Mouse (Mus musculus): ENCODE measurements around the gene Pde11a.

GRCm38 (mm10) chr2:76132983-76133382 is 205.6 kb downstream of the Pde11a start:
- TF ChIP-seq CTCF (IDR thresholded peaks at IDR 0.05; ENCODE audit: low read depth, low read length) = no peak
- no peak for TF ChIP-seq GATA1 (IDR thresholded peaks at IDR 0.05; ENCODE audit: borderline replicate concordance, low read length)
- TF ChIP-seq POLR2AphosphoS5 (IDR thresholded peaks at IDR 0.05; ENCODE audit: insufficient replicate concordance, low read depth, low read length) = no peak
- no peak for TF ChIP-seq TAL1 (conservative IDR thresholded peaks at IDR 0.05; ENCODE audit: low read depth, low read length)
- TF ChIP-seq GATA2 (IDR thresholded peaks at IDR 0.05; ENCODE audit: borderline replicate concordance, low read depth, low read length) = no peak
